Mouse (Mus musculus) stomach, embryonic 14.5 days (tissue): ENCODE measurements around the gene Radil. TPM values are rescaled to one million over a fixed set of nuclear protein-coding genes. Genes with fewer than 3 reads are reported as not detected.

ENCODE experiments used
- ATAC-seq: fragments of 200-750 bp; cut with Nextera tagmentation; 2 replicates; pipeline ENCODE4 v1.8.0; 2017; ENCODE audit warnings: low read depth, moderate TSS enrichment; ENCODE audit not compliant: insufficient number of reproducible peaks, insufficient read depth, low FRiP score
- H3K27ac ChIP-seq: fragments of 300-500 bp; sonication (generic); 2 replicates; pipeline ENCODE4 v1.5.1; 2014; ENCODE audit warnings: mild to moderate bottlenecking, low read length, moderate library complexity, mixed read lengths
- H3K27me3 ChIP-seq: fragments of 300-500 bp; sonication (generic); 2 replicates; pipeline ENCODE4 v1.6.1; 2014; ENCODE audit warnings: low read length, control low read depth, mixed read lengths; ENCODE audit not compliant: control insufficient read depth, insufficient read depth
- H3K36me3 ChIP-seq: fragments of 300-500 bp; sonication (generic); 2 replicates; pipeline ENCODE4 v1.6.1; 2014; ENCODE audit warnings: mild to moderate bottlenecking, control low read depth, low read length, moderate library complexity, mixed read lengths; ENCODE audit not compliant: control insufficient read depth, insufficient read depth
- H3K4me1 ChIP-seq: fragments of 300-500 bp; sonication (generic); 2 replicates; pipeline ENCODE4 v1.6.1; 2014; ENCODE audit warnings: low read length, control low read depth, mixed read lengths; ENCODE audit not compliant: control insufficient read depth, insufficient read depth
- H3K4me2 ChIP-seq: fragments of 300-500 bp; sonication (generic); replicated peaks from 2 replicates; pipeline ENCODE4 v1.6.1; 2014; ENCODE audit warnings: low read depth, low read length, control low read depth
- H3K4me3 ChIP-seq: fragments of 300-500 bp; sonication (generic); 2 replicates; pipeline ENCODE4 v1.5.1; 2014; ENCODE audit warnings: low read depth, low read length, control low read depth
- H3K9ac ChIP-seq: fragments of 300-500 bp; sonication (generic); replicated peaks from 2 replicates; pipeline ENCODE4 v1.6.1; 2014; ENCODE audit warnings: low read depth, mild to moderate bottlenecking, control low read depth, low read length, moderate library complexity, mixed read lengths
- H3K9me3 ChIP-seq: fragments of 300-500 bp; sonication (generic); 2 replicates; pipeline ENCODE4 v1.6.1; 2016; ENCODE audit warnings: low read depth, low read length, control low read depth; ENCODE audit not compliant: control insufficient read depth
- WGBS: fragments of 180-500 bp; shearing (Covaris S2); extraction: QIAGEN DNeasy Blood & Tissue Kit; methylation state at CpG from one replicate; pipeline ENCODE4 v1.1.7; 2014; 5-methylcytosine and 5-hydroxymethylcytosine counted together
- polyA plus RNA-seq: library from polyadenylated mRNA; unstranded; fragments of >200 nt; fragmentation: Nextera tagmentation; extraction: Ambion mirVana; gene quantifications from 2 replicates; pipeline ENCODE4 v1.2.1, GENCODE M21; 2014

Gene Radil
- polyA plus RNA-seq, 1 experiment from 2014 or later: 1.6 TPM

DNA sequence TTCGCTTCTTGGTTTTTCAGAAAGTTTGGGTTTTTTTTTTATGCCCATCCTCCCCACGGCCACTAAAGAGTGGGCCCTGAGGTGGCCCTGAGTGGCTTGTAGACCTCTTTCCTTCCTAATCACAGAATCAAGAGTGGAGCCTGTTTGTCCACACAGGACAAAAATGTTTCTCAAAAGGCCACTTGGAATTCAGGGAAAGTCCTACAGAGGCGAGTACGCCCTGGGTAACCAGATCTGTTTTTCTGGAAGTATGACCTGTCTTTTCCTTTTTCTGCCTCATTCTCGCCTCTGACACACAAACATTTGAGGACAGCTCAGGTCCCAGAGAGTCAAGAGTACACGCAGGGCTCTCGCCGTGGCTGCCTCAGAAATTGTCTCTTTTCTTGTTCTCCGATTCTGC is 1.5 kb downstream of the Radil start:
- Histone ChIP-seq H3K4me2 (peak overlapping the region; percentile 100; the same call in 1 of the 2 replicates), H3K27ac (no peak overlapping the region), H3K4me3 (no peak overlapping the region), H3K4me1 (no peaks in the 10 kb centered on the region; the same call in 1 of the 2 replicates), H3K36me3 (no peaks in the 10 kb centered on the region), H3K9me3 (no peaks in the 10 kb centered on the region), H3K9ac (no peak overlapping the region), H3K27me3 (no peaks in the 10 kb centered on the region)
- 47% methylated on average over 9 of the region's 9 CpGs for WGBS
- no peak for ATAC-seq

- Histone ChIP-seq H3K27me3 (no peaks in the 10 kb centered on the region), H3K9ac (no peak overlapping the region), H3K36me3 (no peaks in the 10 kb centered on the region), H3K9me3 (no peaks in the 10 kb centered on the region), H3K4me2 (no peak overlapping the region), H3K4me3 (no peak overlapping the region), H3K27ac (no peak overlapping the region), H3K4me1 (no peaks in the 10 kb centered on the region; the same call in 1 of the 2 replicates)
- ATAC-seq: no peak
- WGBS: 66% methylated on average over 3 of the region's 3 CpGs
These were observed 3.8 kb downstream of the Radil start for GRCm38 (mm10) chr5:142547066-142547465.

DNA sequence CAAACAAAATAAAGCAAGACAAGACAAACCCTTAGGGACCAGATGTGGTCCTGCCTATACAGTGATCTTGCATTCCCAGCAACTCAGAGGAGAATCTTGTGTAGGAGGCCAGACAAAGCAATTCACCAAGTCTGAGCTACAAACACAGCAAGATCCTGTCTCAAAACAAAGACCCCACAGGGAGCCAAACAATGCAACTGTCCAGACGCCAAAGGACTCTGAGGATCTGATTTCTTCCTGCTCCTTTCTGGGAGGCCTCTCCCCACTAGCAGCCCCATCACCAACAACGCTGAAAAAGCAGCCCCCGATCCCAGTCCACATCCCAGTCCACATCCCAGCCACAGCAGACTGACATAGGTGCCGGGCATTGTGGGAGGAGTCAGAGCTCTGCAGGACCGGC is 4.6 kb downstream of the Radil start:
- Histone ChIP-seq H3K36me3 (no peaks in the 10 kb centered on the region), H3K4me3 (no peak overlapping the region), H3K27ac (no peak overlapping the region), H3K4me2 (no peak overlapping the region), H3K9ac (no peak overlapping the region), H3K27me3 (no peaks in the 10 kb centered on the region), H3K9me3 (no peaks in the 10 kb centered on the region), H3K4me1 (no peaks in the 10 kb centered on the region; the same call in 1 of the 2 replicates)
- ATAC-seq: no peak
- WGBS: 25% methylated on average over 5 of the region's 5 CpGs

DNA sequence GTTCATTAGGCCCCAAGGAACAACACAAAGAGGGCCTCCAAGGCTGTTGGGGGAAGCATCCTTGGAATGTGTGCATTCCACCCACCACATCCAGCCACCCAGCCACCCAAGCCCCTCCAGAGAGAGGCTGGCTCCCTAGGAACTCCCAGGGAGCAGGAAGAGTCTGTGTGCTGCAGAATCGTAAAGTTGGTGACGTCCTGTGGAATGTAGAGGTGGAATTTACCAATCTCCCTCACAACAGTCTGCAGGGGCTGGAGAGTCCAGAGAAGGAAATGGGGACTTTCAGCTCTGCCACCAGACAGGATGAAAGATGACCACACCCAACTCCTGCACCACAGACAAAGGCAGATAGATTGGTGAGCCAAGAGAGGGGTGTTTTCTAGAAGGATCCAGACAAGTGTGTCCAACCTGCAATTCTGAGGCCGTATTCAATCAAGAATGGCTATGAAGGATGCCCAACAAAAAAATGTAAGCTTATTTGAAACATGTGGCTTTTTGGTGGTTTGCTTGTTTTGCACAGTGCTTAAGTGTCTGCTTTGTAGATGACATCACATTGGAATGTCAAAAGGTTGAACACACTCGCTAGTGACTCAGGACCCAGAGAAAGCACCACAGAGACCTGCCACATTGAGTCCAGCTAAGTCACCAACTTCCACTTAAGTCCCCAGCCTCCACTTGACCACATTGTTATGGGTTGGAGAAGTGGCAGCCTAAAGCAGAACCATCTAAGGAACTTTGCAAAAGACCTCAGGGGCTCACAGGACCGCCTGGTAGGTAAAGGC is 5.7 kb downstream of the Radil start:
- H3K27ac ChIP-seq: no peak overlapping the region
- no peak overlapping the region for H3K9ac ChIP-seq
- no peaks in the 10 kb centered on the region for H3K27me3 ChIP-seq
- H3K4me3 ChIP-seq: no peak overlapping the region
- 54% methylated on average over 5 of the region's 5 CpGs for WGBS
- no peak for ATAC-seq
- H3K36me3 ChIP-seq: no peaks in the 10 kb centered on the region
- H3K9me3 ChIP-seq: no peaks in the 10 kb centered on the region
- no peak overlapping the region for H3K4me2 ChIP-seq
- no peaks in the 10 kb centered on the region; the same call in 1 of the 2 replicates for H3K4me1 ChIP-seq

- no peak overlapping the region for H3K4me2 ChIP-seq
- 85% methylated on average over 3 of the region's 3 CpGs for WGBS
- no peak overlapping the region for H3K27ac ChIP-seq
- no peak overlapping the region for H3K9ac ChIP-seq
- H3K27me3 ChIP-seq: no peaks in the 10 kb centered on the region
- H3K36me3 ChIP-seq: no peaks in the 10 kb centered on the region
- H3K9me3 ChIP-seq: no peaks in the 10 kb centered on the region
- no peak overlapping the region for H3K4me3 ChIP-seq
- no peaks in the 10 kb centered on the region for H3K4me1 ChIP-seq
- ATAC-seq: no peak
These were observed 13.6 kb downstream of the Radil start for GRCm38 (mm10) chr5:142537286-142537685.

GRCm38 (mm10) chr5:142535388-142535787 is 15.5 kb downstream of the Radil start:
- H3K9me3 ChIP-seq: no peaks in the 10 kb centered on the region
- no peak overlapping the region for H3K4me2 ChIP-seq
- H3K4me1 ChIP-seq: no peaks in the 10 kb centered on the region
- H3K4me3 ChIP-seq: no peak overlapping the region
- H3K36me3 ChIP-seq: no peaks in the 10 kb centered on the region
- no peak overlapping the region for H3K27ac ChIP-seq
- no peak overlapping the region for H3K9ac ChIP-seq
- no peak for ATAC-seq
- WGBS: 73% methylated on average over 4 of the region's 4 CpGs
- no peaks in the 10 kb centered on the region for H3K27me3 ChIP-seq

DNA sequence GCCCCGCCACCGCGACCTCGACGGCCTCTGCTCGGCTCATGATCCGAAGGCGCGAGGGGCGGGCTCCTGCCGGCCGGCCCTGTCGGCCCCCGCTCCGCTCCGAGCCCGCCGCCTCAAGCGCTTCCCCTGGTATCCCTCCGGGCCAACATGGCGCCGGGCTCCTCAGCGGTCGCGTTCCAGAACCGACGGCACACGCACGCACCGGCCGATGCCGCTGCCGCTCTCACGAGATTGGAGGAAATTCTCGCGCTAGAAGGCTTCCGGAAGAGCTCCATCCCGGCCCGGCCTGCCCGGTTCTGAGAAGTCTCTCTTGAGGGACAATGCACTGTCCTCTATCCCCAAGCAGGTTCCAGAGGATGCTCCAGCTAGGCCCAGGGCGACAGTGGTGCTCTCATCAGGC is 21.0 kb downstream of the Radil start, which contains the start of gene Papolb:
Gene Papolb, minus strand, starts transcription at position 162 of the 400 bp plus-strand sequence.
- Histone ChIP-seq H3K36me3 (no peaks in the 10 kb centered on the region), H3K4me3 (no peak within 1 kb of the TSS), H3K9ac (no peak within 1 kb of the TSS), H3K27ac (no peak within 1 kb of the TSS), H3K27me3 (no peaks in the 10 kb centered on the region), H3K4me1 (0 out of 2 replicates have a peak, but pooled peaks cover 6% of the 10 kb centered on the region), H3K9me3 (no peaks in the 10 kb centered on the region), H3K4me2 (peak within 1 kb of the TSS; percentile 33; the same call in 1 of the 2 replicates)
- no peak for ATAC-seq
- WGBS: 42% methylated on average over 41 of the region's 41 CpGs

- Histone ChIP-seq H3K9ac (no peak overlapping the region), H3K4me3 (no peak overlapping the region), H3K36me3 (no peaks in the 10 kb centered on the region), H3K27ac (peak overlapping the region; percentile 33; the same call in 1 of the 2 replicates), H3K4me2 (no peak overlapping the region), H3K4me1 (0 out of 2 replicates have a peak, but pooled peaks cover 6% of the 10 kb centered on the region), H3K27me3 (no peaks in the 10 kb centered on the region), H3K9me3 (no peaks in the 10 kb centered on the region)
- ATAC-seq: no peak
- WGBS: 61% methylated on average over 8 of the region's 8 CpGs
These were observed 26.0 kb downstream of the Radil start for GRCm38 (mm10) chr5:142524711-142525464.
